Mouse (Mus musculus) hindbrain, embryonic 11.5 days (tissue): ENCODE measurements around the gene Mgmt. TPM values are rescaled to one million over a fixed set of nuclear protein-coding genes. Genes with fewer than 3 reads are reported as not detected.

Experiments
- ATAC-seq: fragments of 200-750 bp; cut with Nextera tagmentation; 2 replicates; pipeline ENCODE4 v1.8.0; 2017; ENCODE audit warnings: mild to moderate bottlenecking, moderate TSS enrichment, moderate library complexity; ENCODE audit not compliant: low FRiP score
- DNase-seq: peaks from one replicate; pipeline ENCODE4 v3.0.0-alpha.2; 2015; ENCODE audit warnings: low spot score
- H3K27ac ChIP-seq: fragments of 300-500 bp; sonication (generic); 2 replicates; pipeline ENCODE4 v1.5.1; 2014; ENCODE audit warnings: mild to moderate bottlenecking, low read depth, low read length
- H3K27me3 ChIP-seq: fragments of 300-500 bp; sonication (generic); 2 replicates; pipeline ENCODE4 v1.6.1; 2014; ENCODE audit warnings: mild to moderate bottlenecking, low read length, moderate library complexity, mixed read lengths; ENCODE audit not compliant: control insufficient read depth, insufficient read depth
- H3K36me3 ChIP-seq: fragments of 300-500 bp; sonication (generic); 2 replicates; pipeline ENCODE4 v1.6.1; 2014; ENCODE audit warnings: mild to moderate bottlenecking, low read length, moderate library complexity, mixed read lengths; ENCODE audit not compliant: control insufficient read depth, insufficient read depth
- H3K4me1 ChIP-seq: fragments of 300-500 bp; sonication (generic); replicated peaks from 2 replicates; pipeline ENCODE4 v1.6.1; 2014; ENCODE audit warnings: low read length, mixed read lengths; ENCODE audit not compliant: control insufficient read depth, insufficient read depth
- H3K4me2 ChIP-seq: fragments of 300-500 bp; sonication (generic); replicated peaks from 2 replicates; pipeline ENCODE4 v1.6.1; 2014; ENCODE audit warnings: mild to moderate bottlenecking, low read depth, low read length
- H3K4me3 ChIP-seq: fragments of 300-500 bp; sonication (generic); 2 replicates; pipeline ENCODE4 v1.5.1; 2014; ENCODE audit warnings: low read depth, low read length
- H3K9ac ChIP-seq: fragments of 300-500 bp; sonication (generic); 2 replicates; pipeline ENCODE4 v1.6.1; 2014; ENCODE audit warnings: low read depth, low read length
- H3K9me3 ChIP-seq: fragments of 300-500 bp; sonication (generic); 2 replicates; pipeline ENCODE4 v1.6.1; 2016; ENCODE audit warnings: low read length; ENCODE audit not compliant: control insufficient read depth
- WGBS: fragments of 180-500 bp; shearing (Covaris S2); extraction: QIAGEN DNeasy Blood & Tissue Kit; methylation state at CpG from one replicate; pipeline ENCODE4 v1.1.7; 2014; 5-methylcytosine and 5-hydroxymethylcytosine counted together
- polyA plus RNA-seq: library from polyadenylated mRNA; unstranded; fragments of >200 nt; fragmentation: Nextera tagmentation; extraction: Ambion mirVana; gene quantifications from 2 replicates; pipeline ENCODE4 v1.2.1, GENCODE M21; 2014

The Mgmt gene
- polyA plus RNA-seq, 1 experiment from 2014 or later = 3.9 TPM

GRCm38 (mm10) chr7:137140321-137140720 is 245.9 kb downstream of the Mgmt start:
- 82% methylated on average over 7 of the region's 7 CpGs for WGBS
- no peak for DNase-seq

DNA sequence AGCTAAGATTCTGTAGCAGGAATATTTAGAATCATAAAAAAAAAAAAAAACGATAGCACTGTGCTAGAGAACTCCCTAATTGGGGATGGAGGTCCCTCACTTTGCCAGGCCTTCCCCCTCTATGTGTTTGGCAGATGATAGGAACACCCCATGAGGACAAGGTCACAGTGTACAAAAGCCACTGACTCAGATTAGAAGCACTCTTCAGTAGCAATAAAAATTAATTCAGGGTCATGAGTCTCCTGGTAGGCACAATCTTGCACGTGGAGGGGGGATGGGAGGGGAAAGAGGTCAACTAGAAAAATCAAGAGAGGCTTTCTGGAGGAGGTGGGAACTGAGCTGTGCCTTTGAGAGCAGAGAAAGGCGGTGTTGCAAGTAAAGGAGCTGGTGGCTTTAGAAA is 247.0 kb downstream of the Mgmt start:
- H3K9me3 ChIP-seq = no peaks in the 10 kb centered on the region
- no peaks in the 10 kb centered on the region for H3K36me3 ChIP-seq
- no peak overlapping the region for H3K4me3 ChIP-seq
- no peaks in the 10 kb centered on the region for H3K4me1 ChIP-seq
- DNase-seq = no peak
- no peak overlapping the region for H3K27ac ChIP-seq
- H3K27me3 ChIP-seq = no peaks in the 10 kb centered on the region
- no peak overlapping the region for H3K4me2 ChIP-seq
- WGBS = 42% methylated on average over 3 of the region's 3 CpGs
- ATAC-seq = no peak
- no peak overlapping the region for H3K9ac ChIP-seq

More at GRCm38 (mm10) chr7:137140321-137140720, 245.9 kb downstream of the Mgmt start:
- no peak overlapping the region for H3K27ac ChIP-seq
- H3K4me1 ChIP-seq = no peaks in the 10 kb centered on the region
- H3K9ac ChIP-seq = no peak overlapping the region
- no peak for ATAC-seq
- no peaks in the 10 kb centered on the region for H3K27me3 ChIP-seq
- no peak overlapping the region for H3K4me2 ChIP-seq
- H3K9me3 ChIP-seq = no peaks in the 10 kb centered on the region
- H3K36me3 ChIP-seq = no peaks in the 10 kb centered on the region
- no peak overlapping the region for H3K4me3 ChIP-seq

DNA sequence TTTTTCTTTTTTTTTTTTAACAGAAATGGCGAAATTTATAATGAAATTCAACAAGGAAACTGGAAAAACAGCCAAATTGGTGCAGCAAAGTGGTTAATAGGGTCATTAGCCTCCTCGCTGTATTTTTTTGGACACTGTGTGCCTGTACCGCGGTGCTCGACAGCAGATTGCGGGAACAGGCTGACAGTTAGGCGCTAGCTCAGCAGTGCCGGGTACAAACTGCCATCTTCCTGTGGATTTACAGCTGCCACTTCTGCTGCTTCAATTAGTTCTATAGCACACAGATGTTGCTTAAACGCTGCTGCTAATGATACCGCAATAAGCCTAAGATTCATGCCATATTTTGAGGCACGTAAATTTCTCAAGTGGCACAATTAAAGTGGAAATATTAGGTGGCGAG is 252.7 kb downstream of the Mgmt start:
- WGBS = 78% methylated on average over 12 of the region's 12 CpGs
- no peak for DNase-seq

DNA sequence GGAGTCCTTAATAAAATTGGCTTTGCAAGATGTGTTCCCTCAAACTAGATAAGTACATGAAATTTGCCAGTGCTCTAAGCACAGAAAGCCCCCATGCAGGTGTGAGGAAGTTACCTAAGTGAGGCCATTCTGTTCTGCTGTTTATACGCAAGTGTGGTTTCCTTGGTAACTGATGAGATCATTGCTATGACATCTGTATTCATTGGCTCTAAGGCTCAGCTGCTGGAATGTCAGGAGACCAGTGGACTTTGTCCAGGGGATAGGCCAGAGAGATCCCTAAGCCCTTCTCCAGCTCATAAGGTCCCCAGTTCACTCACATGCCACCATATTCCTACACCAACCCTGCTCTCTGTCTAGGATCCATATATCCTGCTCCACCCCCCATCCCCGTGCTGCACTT is 257.4 kb downstream of the Mgmt start:
- Histone ChIP-seq H3K36me3 (no peaks in the 10 kb centered on the region), H3K4me1 (no peaks in the 10 kb centered on the region), H3K9ac (no peak overlapping the region), H3K27me3 (no peaks in the 10 kb centered on the region), H3K4me3 (no peak overlapping the region), H3K4me2 (no peak overlapping the region), H3K27ac (no peak overlapping the region), H3K9me3 (no peaks in the 10 kb centered on the region)
- WGBS = 83% methylated on average over 2 of the region's 2 CpGs
- ATAC-seq (no peak), DNase-seq (no peak)

More for the DNA sequence above, 252.7 kb downstream of the Mgmt start:
- no peak for ATAC-seq
- Histone ChIP-seq H3K9me3 (no peaks in the 10 kb centered on the region), H3K4me1 (no peaks in the 10 kb centered on the region), H3K4me2 (no peak overlapping the region), H3K36me3 (no peaks in the 10 kb centered on the region), H3K4me3 (no peak overlapping the region), H3K27ac (no peak overlapping the region), H3K9ac (no peak overlapping the region), H3K27me3 (no peaks in the 10 kb centered on the region)

- 78% methylated on average over 2 of the region's 2 CpGs for WGBS
- no peak for DNase-seq
- no peaks in the 10 kb centered on the region for H3K36me3 ChIP-seq
- no peaks in the 10 kb centered on the region for H3K9me3 ChIP-seq
- no peak overlapping the region for H3K4me2 ChIP-seq
- H3K27me3 ChIP-seq = no peaks in the 10 kb centered on the region
- no peak overlapping the region for H3K4me3 ChIP-seq
- H3K4me1 ChIP-seq = no peaks in the 10 kb centered on the region
- no peak for ATAC-seq
- H3K9ac ChIP-seq = no peak overlapping the region
- H3K27ac ChIP-seq = no peak overlapping the region
These were observed 260.2 kb downstream of the Mgmt start for GRCm38 (mm10) chr7:137154623-137155022.

DNA sequence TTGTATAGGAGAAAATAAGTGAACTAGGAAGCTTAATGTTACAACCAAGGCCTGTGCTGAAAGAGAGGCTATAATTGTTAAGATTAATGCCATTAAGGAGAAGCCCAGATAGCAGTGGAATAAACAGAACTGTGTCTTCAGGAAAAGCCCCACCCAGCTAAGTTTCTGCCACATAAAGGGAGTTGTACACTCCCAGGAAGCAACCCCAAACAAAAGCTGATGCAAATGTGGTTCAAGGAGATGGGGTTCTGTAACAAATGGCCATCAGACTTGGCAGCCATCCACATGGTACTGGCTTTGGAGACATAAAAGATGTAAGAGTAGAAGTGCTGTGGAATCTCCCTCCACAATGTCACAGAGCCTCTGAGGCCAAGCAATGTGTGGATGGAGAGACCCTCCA is 264.7 kb downstream of the Mgmt start:
- Histone ChIP-seq H3K9ac (no peak overlapping the region), H3K27ac (no peak overlapping the region), H3K4me1 (no peaks in the 10 kb centered on the region), H3K4me3 (no peak overlapping the region), H3K36me3 (no peaks in the 10 kb centered on the region), H3K4me2 (no peak overlapping the region), H3K9me3 (no peaks in the 10 kb centered on the region), H3K27me3 (no peaks in the 10 kb centered on the region)
- no peak for ATAC-seq
- DNase-seq = no peak

DNA sequence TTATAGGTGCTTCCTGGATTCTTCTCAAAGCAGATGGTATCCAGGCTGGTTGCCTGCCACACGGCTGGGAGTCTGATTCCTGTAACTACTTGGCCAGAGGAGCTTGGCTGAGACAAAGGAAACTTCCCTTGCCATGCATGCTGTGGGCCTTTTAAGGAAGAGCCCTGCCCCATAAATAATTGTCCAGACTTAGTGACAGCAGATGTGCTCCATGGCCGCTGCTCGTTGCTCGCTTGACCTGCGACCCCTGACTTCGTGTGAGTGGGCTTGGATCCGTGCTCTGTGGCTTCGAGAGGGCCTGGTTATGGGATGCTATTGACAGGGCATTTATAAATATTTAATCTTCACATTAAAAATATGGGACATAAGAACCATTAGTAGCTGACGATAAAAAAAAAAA is 277.9 kb downstream of the Mgmt start:
- Histone ChIP-seq H3K36me3 (no peaks in the 10 kb centered on the region), H3K27me3 (no peaks in the 10 kb centered on the region), H3K9ac (no peak overlapping the region), H3K27ac (no peak overlapping the region), H3K4me3 (no peak overlapping the region), H3K9me3 (no peaks in the 10 kb centered on the region), H3K4me1 (no peaks in the 10 kb centered on the region), H3K4me2 (no peak overlapping the region)
- 34% methylated on average over 9 of the region's 9 CpGs for WGBS
- no peak for DNase-seq
- no peak for ATAC-seq
